Mouse (Mus musculus) heart, embryonic 11.5 days (tissue): ENCODE results near the gene Uts2. TPM values are rescaled to one million over a fixed set of nuclear protein-coding genes. Genes with fewer than 3 reads are reported as not detected.

Source experiments
- ATAC-seq: fragments of 200-750 bp; cut with Nextera tagmentation; replicated peaks from 2 replicates; pipeline ENCODE4 v1.8.0; 2017; ENCODE audit warnings: moderate library complexity; ENCODE audit not compliant: insufficient number of reproducible peaks, low FRiP score, low TSS enrichment
- H3K27ac ChIP-seq: fragments of 300-500 bp; sonication (generic); 2 replicates; pipeline ENCODE4 v1.5.1; 2014; ENCODE audit warnings: mild to moderate bottlenecking, low read depth, low read length
- H3K27me3 ChIP-seq: fragments of 300-500 bp; sonication (generic); 2 replicates; pipeline ENCODE4 v1.6.1; 2014; ENCODE audit warnings: mild to moderate bottlenecking, low read length, mixed read lengths; ENCODE audit not compliant: control insufficient read depth, insufficient read depth
- H3K36me3 ChIP-seq: fragments of 300-500 bp; sonication (generic); 2 replicates; pipeline ENCODE4 v1.6.1; 2014; ENCODE audit warnings: mild to moderate bottlenecking, low read length, moderate library complexity, mixed read lengths; ENCODE audit not compliant: control insufficient read depth, insufficient read depth
- H3K4me1 ChIP-seq: fragments of 300-500 bp; sonication (generic); 2 replicates; pipeline ENCODE4 v1.6.1; 2014; ENCODE audit warnings: low read length; ENCODE audit not compliant: control insufficient read depth, insufficient read depth
- H3K4me2 ChIP-seq: fragments of 300-500 bp; sonication (generic); 2 replicates; pipeline ENCODE4 v1.6.1; 2014; ENCODE audit warnings: mild to moderate bottlenecking, moderate library complexity
- H3K4me3 ChIP-seq: fragments of 300-500 bp; sonication (generic); 2 replicates; pipeline ENCODE4 v1.5.1; 2014; ENCODE audit warnings: low read depth, low read length
- H3K9ac ChIP-seq: fragments of 300-500 bp; sonication (generic); 2 replicates; pipeline ENCODE4 v1.6.1; 2014; ENCODE audit warnings: mild to moderate bottlenecking, low read depth, low read length, moderate library complexity
- H3K9me3 ChIP-seq: fragments of 300-500 bp; sonication (generic); replicated peaks from 2 replicates; pipeline ENCODE4 v1.6.1; 2016; ENCODE audit warnings: low read length; ENCODE audit not compliant: control insufficient read depth
- WGBS: fragments of 180-500 bp; shearing (Covaris S2); extraction: QIAGEN DNeasy Blood & Tissue Kit; methylation state at CpG from one replicate; pipeline ENCODE4 v1.1.7; 2014; ENCODE audit not compliant: insufficient replicate concordance; 5-methylcytosine and 5-hydroxymethylcytosine counted together
- polyA plus RNA-seq: library from polyadenylated mRNA; unstranded; fragments of >200 nt; fragmentation: Nextera tagmentation; extraction: Ambion mirVana; gene quantifications from 2 replicates; pipeline ENCODE4 v1.2.1, GENCODE M21; 2014

The Uts2 gene
- polyA plus RNA-seq, 1 experiment from 2014 or later = not detected

GRCm38 (mm10) chr4:151036521-151036920, 39.6 kb downstream of the Uts2 start:
- no peaks in the 10 kb centered on the region for H3K9me3 ChIP-seq
- no peak overlapping the region for H3K27ac ChIP-seq
- no peaks in the 10 kb centered on the region for H3K27me3 ChIP-seq
- H3K4me3 ChIP-seq = no peak overlapping the region
- no peak overlapping the region for H3K4me2 ChIP-seq
- no peaks in the 10 kb centered on the region for H3K4me1 ChIP-seq
- H3K36me3 ChIP-seq = 0 out of 2 replicates have a peak, but pooled peaks cover 2% of the 10 kb centered on the region
- no peak overlapping the region for H3K9ac ChIP-seq
- 79% methylated on average over 7 of the region's 7 CpGs for WGBS
- ATAC-seq = no peak

- Histone ChIP-seq H3K27ac (no peak overlapping the region), H3K36me3 (0 out of 2 replicates have a peak, but pooled peaks cover 2% of the 10 kb centered on the region), H3K9me3 (no peaks in the 10 kb centered on the region), H3K4me1 (no peaks in the 10 kb centered on the region), H3K9ac (no peak overlapping the region), H3K4me3 (no peak overlapping the region), H3K27me3 (no peaks in the 10 kb centered on the region), H3K4me2 (no peak overlapping the region)
- 83% methylated on average over 11 of the region's 11 CpGs for WGBS
- ATAC-seq = no peak
Observed at GRCm38 (mm10) chr4:151037800-151038199, 40.9 kb downstream of the Uts2 start.

- ATAC-seq = no peak
- H3K4me1 ChIP-seq = peaks cover 11% of the 10 kb centered on the region; the same call in 1 of the 2 replicates
- WGBS = 66% methylated on average over 5 of the region's 5 CpGs
- no peaks in the 10 kb centered on the region for H3K27me3 ChIP-seq
- H3K36me3 ChIP-seq = no peaks in the 10 kb centered on the region
- no peaks in the 10 kb centered on the region for H3K9me3 ChIP-seq
- no peak overlapping the region for H3K4me2 ChIP-seq
- H3K4me3 ChIP-seq = no peak overlapping the region
- no peak overlapping the region for H3K27ac ChIP-seq
- H3K9ac ChIP-seq = no peak overlapping the region
Observed at GRCm38 (mm10) chr4:151041506-151041905, 44.6 kb downstream of the Uts2 start.

- H3K9me3 ChIP-seq = no peaks in the 10 kb centered on the region
- H3K9ac ChIP-seq = peak overlapping the region; percentile 74; the same call in 1 of the 2 replicates
- H3K27me3 ChIP-seq = no peaks in the 10 kb centered on the region
- H3K27ac ChIP-seq = no peak overlapping the region
- peak overlapping the region; percentile 99 for H3K4me2 ChIP-seq
- ATAC-seq = no peak
- H3K4me1 ChIP-seq = peaks cover 11% of the 10 kb centered on the region; the same call in 1 of the 2 replicates
- H3K36me3 ChIP-seq = no peaks in the 10 kb centered on the region
- H3K4me3 ChIP-seq = peak overlapping the region; percentile 67
- 61% methylated on average over 5 of the region's 5 CpGs for WGBS
Observed at GRCm38 (mm10) chr4:151043281-151043680, 46.4 kb downstream of the Uts2 start.

GRCm38 (mm10) chr4:151044037-151044943, 47.4 kb downstream of the Uts2 start, which contains the start of gene Per3:
Per3 (minus strand) TSS chr4:151044665.
- Histone ChIP-seq H3K4me1 (peaks cover 11% of the 10 kb centered on the region; the same call in 1 of the 2 replicates), H3K4me2 (peak within 1 kb of the TSS; percentile 99), H3K27me3 (no peaks in the 10 kb centered on the region), H3K9me3 (no peaks in the 10 kb centered on the region), H3K27ac (peak within 1 kb of the TSS; percentile 64), H3K36me3 (no peaks in the 10 kb centered on the region), H3K4me3 (peak within 1 kb of the TSS; percentile 67), H3K9ac (peak within 1 kb of the TSS; percentile 74)
- ATAC-seq = peak; percentile 97
- WGBS = under 1% methylated on average over 63 of the region's 79 CpGs

- no peak; the same call in 1 of the 2 replicates for ATAC-seq
- Histone ChIP-seq H3K4me2 (peak overlapping the region; percentile 99), H3K27me3 (no peaks in the 10 kb centered on the region), H3K4me3 (peak overlapping the region; percentile 67), H3K36me3 (no peaks in the 10 kb centered on the region), H3K27ac (no peak overlapping the region), H3K9ac (no peak overlapping the region), H3K9me3 (no peaks in the 10 kb centered on the region), H3K4me1 (peaks cover 11% of the 10 kb centered on the region; the same call in 1 of the 2 replicates)
- 5% methylated on average over 21 of the region's 21 CpGs for WGBS
Observed at GRCm38 (mm10) chr4:151044944-151045570, 48.2 kb downstream of the Uts2 start.

GRCm38 (mm10) chr4:151046524-151046923, 49.6 kb downstream of the Uts2 start:
- H3K36me3 ChIP-seq = 0 out of 2 replicates have a peak, but pooled peaks cover 4% of the 10 kb centered on the region
- no peak overlapping the region for H3K27ac ChIP-seq
- WGBS = 88% methylated on average over 3 of the region's 3 CpGs
- H3K4me3 ChIP-seq = no peak overlapping the region
- H3K27me3 ChIP-seq = no peaks in the 10 kb centered on the region
- no peak overlapping the region for H3K4me2 ChIP-seq
- no peak overlapping the region for H3K9ac ChIP-seq
- H3K4me1 ChIP-seq = peaks cover 11% of the 10 kb centered on the region; the same call in 1 of the 2 replicates
- H3K9me3 ChIP-seq = no peaks in the 10 kb centered on the region
- ATAC-seq = no peak

GRCm38 (mm10) chr4:151051162-151051561, 54.3 kb downstream of the Uts2 start:
- Histone ChIP-seq H3K27ac (no peak overlapping the region), H3K27me3 (no peaks in the 10 kb centered on the region), H3K9me3 (no peaks in the 10 kb centered on the region), H3K4me3 (no peak overlapping the region), H3K4me1 (no peaks in the 10 kb centered on the region), H3K4me2 (no peak overlapping the region), H3K36me3 (peaks cover 9% of the 10 kb centered on the region), H3K9ac (no peak overlapping the region)
- ATAC-seq = no peak
- 77% methylated on average over 1 of the region's 1 CpGs for WGBS
